Mouse (Mus musculus): ENCODE results near the gene Gm34653. TPM values are rescaled to one million over a fixed set of nuclear protein-coding genes. Genes with fewer than 3 reads are reported as not detected.
"Not testable (repeated sequence)": the region's sequence is repeated elsewhere in the genome, so short reads cannot be mapped to it uniquely, and the experiment has no call there.

Gm34653 gene
- total and polyA plus RNA-seq, 3 experiments: not detected

DNA sequence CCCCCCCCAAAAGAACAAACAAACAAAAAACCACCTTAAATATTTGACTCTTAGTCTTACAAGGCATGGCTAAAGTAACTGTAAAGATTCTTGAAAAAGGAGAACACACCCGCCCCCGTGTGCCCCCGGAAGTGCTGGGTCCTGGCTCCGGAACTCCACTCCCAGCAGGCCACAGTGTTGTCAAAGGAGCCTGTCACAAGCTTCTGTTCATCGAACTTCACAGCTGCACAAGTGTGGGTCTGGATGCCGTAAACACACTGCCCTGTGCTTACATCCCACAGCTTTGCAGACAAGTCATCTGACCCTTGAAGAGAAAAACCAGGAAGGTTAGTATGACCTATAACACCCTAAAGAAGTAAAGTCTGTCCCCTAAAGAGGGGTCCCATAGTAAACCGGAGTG, 20.1 kb upstream of the Gm34653 start:
- Histone ChIP-seq H3K9ac (ENCODE audit: insufficient read depth, low read depth) (no peak overlapping the region), H3K27ac (ENCODE audit: insufficient read depth, low read depth) (no peak overlapping the region), H3K79me2 (replicated peaks; ENCODE audit: control insufficient read depth, extremely low read depth, insufficient read depth, poor library complexity, severe bottlenecking) (peaks cover 68% of the 10 kb centered on the region), H3K36me3 (replicated peaks in 1 of 2; ENCODE audit: control insufficient read depth in 1 of 2, insufficient read depth in 1 of 2, low read length in 1 of 2) (peaks cover 51 to 90% of the 10 kb centered on the region in 2 experiments), H3K4me2 (ENCODE audit: insufficient read depth, low read depth, poor library complexity, severe bottlenecking) (no peak overlapping the region), H3K4me3 (replicated peaks in 1 of 3; ENCODE audit: low read depth in 2 of 3, low read length in 2 of 3, poor library complexity in 1 of 3) (no peak overlapping the region), H3K27me3 (replicated peaks) (no peaks in the 10 kb centered on the region), H3K4me1 (ENCODE audit: control insufficient read depth in 1 of 2, insufficient read depth in 2 of 2) (peaks cover 4 to 10% of the 10 kb centered on the region in 2 experiments; a peak in 3 of 4 replicates), H3K9me3 (replicated peaks; ENCODE audit: low read length) (no peaks in the 10 kb centered on the region)
- DNase-seq (ENCODE audit: extremely low read depth): no peak
- dilution Hi-C loops (cut with MboI; ENCODE audit: extremely low pct_ligation_motif_present, extremely low pct_unique_long_range_greater_than_20kb, low sequenced_read_pairs) (no loop called here), in situ Hi-C loops (cut with MboI; ENCODE audit: low pct_ligation_motif_present, low pct_unique_long_range_greater_than_20kb, low sequenced_read_pairs) (no loop called here)
- TF ChIP-seq MXI1 (IDR thresholded peaks at IDR 0.05; ENCODE audit: low read depth, low read length) (no peak), GABPA (IDR thresholded peaks at IDR 0.05; ENCODE audit: insufficient replicate concordance, low read depth, low read length) (no peak), SIN3A (IDR thresholded peaks at IDR 0.05; ENCODE audit: low read length) (no peak), ZKSCAN1 (IDR thresholded peaks at IDR 0.05; ENCODE audit: borderline replicate concordance, low read depth, low read length) (no peak), MAZ (IDR thresholded peaks at IDR 0.05; ENCODE audit: low read depth, low read length) (no peak), IRF4 (IDR thresholded peaks at IDR 0.05; ENCODE audit: low read depth, low read length) (no peak), ZC3H11A (IDR thresholded peaks at IDR 0.05; ENCODE audit: low read depth, low read length) (no peak), USF2 (conservative IDR thresholded peaks at IDR 0.05; ENCODE audit: low read depth, low read length) (no peak), NRF1 (IDR thresholded peaks at IDR 0.05; ENCODE audit: low read depth, low read length) (no peak), USF1 (IDR thresholded peaks at IDR 0.05; ENCODE audit: low read depth, low read length) (no peak)

DNA sequence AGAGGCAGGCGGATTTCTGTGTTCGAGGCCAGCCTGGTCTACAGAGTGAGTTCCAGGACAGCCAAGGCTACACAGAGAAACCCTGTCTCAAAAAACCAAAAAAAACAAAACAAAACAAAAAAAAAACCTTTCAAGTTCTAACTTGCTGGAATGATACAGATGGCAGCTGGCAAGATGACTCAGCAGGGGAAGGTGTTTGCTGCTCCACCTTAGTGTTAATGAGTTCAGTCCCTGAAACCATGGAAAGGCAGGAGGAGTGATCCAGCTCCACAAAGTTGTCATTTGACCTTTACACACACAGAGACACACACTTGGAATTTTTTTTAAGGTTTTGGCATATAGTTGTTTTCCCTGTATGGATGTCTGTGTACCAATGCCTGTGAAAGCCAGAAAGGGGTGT, 16.9 kb upstream of the Gm34653 start:
- H3K9me3 ChIP-seq (replicated peaks; ENCODE audit: low read length); H3K4me3 ChIP-seq (replicated peaks in 1 of 3; ENCODE audit: low read depth in 2 of 3, low read length in 2 of 3, poor library complexity in 1 of 3); H3K27ac ChIP-seq (ENCODE audit: insufficient read depth, low read depth); H3K27me3 ChIP-seq (replicated peaks); H3K9ac ChIP-seq (ENCODE audit: insufficient read depth, low read depth); H3K4me1 ChIP-seq (ENCODE audit: control insufficient read depth in 1 of 2, insufficient read depth in 2 of 2); dilution Hi-C loops (cut with MboI; ENCODE audit: extremely low pct_ligation_motif_present, extremely low pct_unique_long_range_greater_than_20kb, low sequenced_read_pairs); in situ Hi-C loops (cut with MboI; ENCODE audit: low pct_ligation_motif_present, low pct_unique_long_range_greater_than_20kb, low sequenced_read_pairs); H3K4me2 ChIP-seq (ENCODE audit: insufficient read depth, low read depth, poor library complexity, severe bottlenecking); DNase-seq (ENCODE audit: extremely low read depth): not testable (repeated sequence)
- H3K36me3 ChIP-seq (replicated peaks in 1 of 2; ENCODE audit: control insufficient read depth in 1 of 2, insufficient read depth in 1 of 2, low read length in 1 of 2): peaks cover 43 to 84% of the 10 kb centered on the region in 2 experiments
- H3K79me2 ChIP-seq (replicated peaks; ENCODE audit: control insufficient read depth, extremely low read depth, insufficient read depth, poor library complexity, severe bottlenecking): peaks cover 45% of the 10 kb centered on the region
- TF ChIP-seq POLR2AphosphoS2 (IDR thresholded peaks at IDR 0.05; ENCODE audit: low read depth, low read length): peak; percentile 35; the same call in 1 of the 2 replicates

DNA sequence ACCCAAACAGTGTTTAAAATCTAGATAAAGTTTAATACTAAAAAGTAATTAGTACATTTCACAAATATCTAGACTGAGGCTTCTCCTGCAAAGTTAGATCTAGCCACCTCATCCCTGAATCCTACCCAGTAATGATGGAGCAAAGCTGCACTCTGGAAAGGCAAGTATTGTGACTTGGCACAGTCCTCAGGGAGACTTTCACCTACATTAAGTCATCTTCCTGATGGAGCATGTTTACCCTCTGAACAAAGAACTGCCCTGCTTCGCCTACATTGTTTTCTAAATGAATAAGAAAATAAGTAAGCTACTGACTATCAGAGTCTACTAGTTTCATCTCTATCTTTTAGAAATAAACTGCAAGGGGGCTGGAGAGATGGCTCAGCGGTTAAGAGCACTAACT, 14.3 kb upstream of the Gm34653 start:
- Histone ChIP-seq H3K79me2 (replicated peaks; ENCODE audit: control insufficient read depth, extremely low read depth, insufficient read depth, poor library complexity, severe bottlenecking) (peaks cover 25% of the 10 kb centered on the region), H3K9me3 (replicated peaks; ENCODE audit: low read length) (no peaks in the 10 kb centered on the region), H3K36me3 (replicated peaks in 1 of 2; ENCODE audit: control insufficient read depth in 1 of 2, insufficient read depth in 1 of 2, low read length in 1 of 2) (peaks cover 35 to 76% of the 10 kb centered on the region in 2 experiments), H3K9ac (ENCODE audit: insufficient read depth, low read depth) (no peak overlapping the region), H3K27me3 (replicated peaks) (no peaks in the 10 kb centered on the region), H3K4me1 (ENCODE audit: control insufficient read depth in 1 of 2, insufficient read depth in 2 of 2) (peaks cover 0 to 6% of the 10 kb centered on the region in 2 experiments; a peak in 1 of 4 replicates), H3K27ac (ENCODE audit: insufficient read depth, low read depth) (no peak overlapping the region), H3K4me3 (replicated peaks in 1 of 3; ENCODE audit: low read depth in 2 of 3, low read length in 2 of 3, poor library complexity in 1 of 3) (no peak overlapping the region), H3K4me2 (ENCODE audit: insufficient read depth, low read depth, poor library complexity, severe bottlenecking) (no peak overlapping the region)
- no peak for DNase-seq (ENCODE audit: extremely low read depth)
- dilution Hi-C loops (cut with MboI; ENCODE audit: extremely low pct_ligation_motif_present, extremely low pct_unique_long_range_greater_than_20kb, low sequenced_read_pairs) (no loop called here), in situ Hi-C loops (cut with MboI; ENCODE audit: low pct_ligation_motif_present, low pct_unique_long_range_greater_than_20kb, low sequenced_read_pairs) (no loop called here)
- TF ChIP-seq USF2 (conservative IDR thresholded peaks at IDR 0.05; ENCODE audit: low read depth, low read length) (no peak), MAZ (IDR thresholded peaks at IDR 0.05; ENCODE audit: low read depth, low read length) (no peak), ZKSCAN1 (IDR thresholded peaks at IDR 0.05; ENCODE audit: borderline replicate concordance, low read depth, low read length) (no peak), UBTF (IDR thresholded peaks at IDR 0.05; ENCODE audit: low read depth, low read length) (no peak), CTCF (conservative IDR thresholded peaks at IDR 0.05 in 1 of 2, IDR thresholded peaks at IDR 0.05 in 1 of 2; ENCODE audit: low read depth in 2 of 2, low read length in 2 of 2) (no peak), CHD2 (IDR thresholded peaks at IDR 0.05; ENCODE audit: low read length) (no peak), USF1 (IDR thresholded peaks at IDR 0.05; ENCODE audit: low read depth, low read length) (no peak), ZNF384 (IDR thresholded peaks at IDR 0.05; ENCODE audit: low read depth, low read length) (no peak), RAD21 (IDR thresholded peaks at IDR 0.05; ENCODE audit: low read depth, low read length) (no peak), RCOR1 (conservative IDR thresholded peaks at IDR 0.05; ENCODE audit: low read depth, low read length) (no peak), E2F4 (IDR thresholded peaks at IDR 0.05; ENCODE audit: insufficient replicate concordance, low read depth, low read length) (no peak), NELFE (IDR thresholded peaks at IDR 0.05; ENCODE audit: low read depth, low read length) (no peak), GABPA (IDR thresholded peaks at IDR 0.05; ENCODE audit: insufficient replicate concordance, low read depth, low read length) (no peak), KAT2A (IDR thresholded peaks at IDR 0.05; ENCODE audit: insufficient replicate concordance, low read length) (no peak), EP300 (IDR thresholded peaks at IDR 0.05; ENCODE audit: low read length) (no peak), IRF4 (IDR thresholded peaks at IDR 0.05; ENCODE audit: low read depth, low read length) (no peak), POLR2A (IDR thresholded peaks at IDR 0.05; ENCODE audit: low read depth, low read length) (no peak)
